Mouse (Mus musculus) liver, postnatal 0 days (tissue): ENCODE measurements around the gene Shisal2a.

Source experiments
- CTCF ChIP-seq: sonication (generic); IDR thresholded peaks from 2 replicates; pipeline ENCODE4 v1.5.1; 2016; ENCODE audit warnings: antibody characterized with exemption, low read depth
- EP300 ChIP-seq: IDR thresholded peaks from 2 replicates; pipeline ENCODE4 v1.6.1; 2016; ENCODE audit warnings: antibody characterized with exemption, low read depth, mild to moderate bottlenecking

DNA sequence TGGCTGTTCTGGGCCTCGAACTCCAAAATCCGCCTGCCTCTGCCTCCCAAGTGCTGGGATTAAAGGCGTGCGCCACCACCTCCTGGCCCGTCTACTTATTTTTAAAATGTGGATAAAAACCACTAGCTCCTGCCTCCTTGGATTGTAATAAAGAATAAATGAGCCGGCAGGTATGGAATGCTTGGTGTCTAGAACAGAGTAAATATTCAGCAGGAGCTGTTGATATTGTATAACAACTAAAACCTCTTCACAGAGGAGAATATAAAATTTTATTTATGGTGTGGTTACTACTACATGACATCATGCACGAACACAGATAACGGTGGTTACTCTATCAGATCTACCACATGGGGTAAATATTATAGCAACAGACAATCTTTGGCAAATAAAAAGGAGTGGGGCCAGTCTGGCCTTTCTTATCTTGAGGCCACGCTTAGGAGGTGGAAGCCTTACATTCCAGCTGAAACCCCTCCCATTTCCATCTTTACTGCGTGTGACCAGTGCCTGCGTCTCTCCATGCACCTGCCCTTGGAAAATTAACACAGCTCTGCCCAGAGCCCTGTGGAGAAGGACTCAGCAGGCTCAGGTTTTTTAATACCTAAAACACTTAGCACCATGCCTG, 44.7 kb upstream of the Shisal2a start:
- TF ChIP-seq EP300 (no peak), CTCF (no peak)
